Mouse (Mus musculus): Measurements from ENCODE around the gene Gm10073. TPM values are rescaled to one million over a fixed set of nuclear protein-coding genes. Genes with fewer than 3 reads are reported as not detected.
A peak's percentile ranks its signal among the peaks of the same experiment; 100 is the strongest.
"Not testable (repeated sequence)": the region's sequence is repeated elsewhere in the genome, so short reads cannot be mapped to it uniquely, and the experiment has no call there.

Gene Gm10073
- polyA plus RNA-seq, 1 experiment from 2014 or later, result 5.7 TPM

GRCm38 (mm10) chr8:106592458-106592857, 19.2 kb upstream of the Gm10073 start:
- WGBS, result 67% methylated on average over 3 of the region's 3 CpGs
- Histone ChIP-seq H3K9ac (no peak overlapping the region), H3K27ac (replicated peaks) (no peak overlapping the region), H3K36me3 (no peaks in the 10 kb centered on the region), H3K4me1 (replicated peaks) (no peaks in the 10 kb centered on the region), H3K4me3 (no peak overlapping the region), H3K4me2 (no peak overlapping the region), H3K9me3 (no peaks in the 10 kb centered on the region), H3K27me3 (no peaks in the 10 kb centered on the region)
- ATAC-seq (ENCODE audit: low FRiP score, low read depth), result no peak

GRCm38 (mm10) chr8:106588443-106589431, 15.5 kb upstream of the Gm10073 start:
- Histone ChIP-seq H3K27me3 (no peaks in the 10 kb centered on the region), H3K4me2 (no peak overlapping the region), H3K36me3 (no peaks in the 10 kb centered on the region), H3K9ac (no peak overlapping the region), H3K4me3 (no peak overlapping the region), H3K4me1 (replicated peaks) (no peaks in the 10 kb centered on the region), H3K27ac (replicated peaks) (no peak overlapping the region), H3K9me3 (no peaks in the 10 kb centered on the region)
- ATAC-seq (ENCODE audit: low FRiP score, low read depth), result no peak
- 74% methylated on average over 3 of the region's 3 CpGs for WGBS

GRCm38 (mm10) chr8:106586896-106587295, 13.6 kb upstream of the Gm10073 start:
- Histone ChIP-seq H3K27me3 (no peaks in the 10 kb centered on the region), H3K36me3 (no peaks in the 10 kb centered on the region), H3K4me3 (no peak overlapping the region), H3K27ac (replicated peaks) (no peak overlapping the region), H3K9ac (no peak overlapping the region), H3K4me2 (no peak overlapping the region), H3K4me1 (replicated peaks) (no peaks in the 10 kb centered on the region), H3K9me3 (no peaks in the 10 kb centered on the region)
- ATAC-seq (ENCODE audit: low FRiP score, low read depth), result no peak
- WGBS, result 80% methylated on average over 8 of the region's 8 CpGs

GRCm38 (mm10) chr8:106585671-106586037, 12.4 kb upstream of the Gm10073 start:
- Histone ChIP-seq H3K27ac (replicated peaks) (no peak overlapping the region), H3K27me3 (no peaks in the 10 kb centered on the region)

GRCm38 (mm10) chr8:106584942-106585670, 11.8 kb upstream of the Gm10073 start:
- no peaks in the 10 kb centered on the region for H3K36me3 ChIP-seq
- no peaks in the 10 kb centered on the region for H3K4me1 ChIP-seq (replicated peaks)
- H3K9me3 ChIP-seq, result no peaks in the 10 kb centered on the region
- ATAC-seq (ENCODE audit: low FRiP score, low read depth), result no peak
- H3K27me3 ChIP-seq, result no peaks in the 10 kb centered on the region
- no peak overlapping the region for H3K9ac ChIP-seq
- no peak overlapping the region for H3K4me2 ChIP-seq
- no peak overlapping the region for H3K4me3 ChIP-seq
- H3K27ac ChIP-seq (replicated peaks), result no peak overlapping the region
- 82% methylated on average over 11 of the region's 11 CpGs for WGBS

More at GRCm38 (mm10) chr8:106585671-106586037, 12.4 kb upstream of the Gm10073 start:
- Histone ChIP-seq H3K4me1 (replicated peaks) (no peaks in the 10 kb centered on the region), H3K9me3 (no peaks in the 10 kb centered on the region), H3K4me3 (no peak overlapping the region), H3K9ac (no peak overlapping the region), H3K36me3 (no peaks in the 10 kb centered on the region), H3K4me2 (no peak overlapping the region)
- ATAC-seq (ENCODE audit: low FRiP score, low read depth), result no peak
- WGBS, result 88% methylated on average over 3 of the region's 3 CpGs

GRCm38 (mm10) chr8:106581344-106582088, 8.3 kb upstream of the Gm10073 start:
- WGBS, result 77% methylated on average over 6 of the region's 6 CpGs
- ATAC-seq (ENCODE audit: low FRiP score, low read depth), result no peak

GRCm38 (mm10) chr8:106579510-106579909, 6.2 kb upstream of the Gm10073 start:
- H3K9ac ChIP-seq, result no peak overlapping the region
- no peak overlapping the region for H3K4me2 ChIP-seq
- no peaks in the 10 kb centered on the region for H3K9me3 ChIP-seq
- H3K27ac ChIP-seq (replicated peaks), result no peak overlapping the region
- H3K4me3 ChIP-seq, result no peak overlapping the region
- H3K27me3 ChIP-seq, result no peaks in the 10 kb centered on the region
- H3K36me3 ChIP-seq, result no peaks in the 10 kb centered on the region
- WGBS, result 71% methylated on average over 2 of the region's 2 CpGs
- ATAC-seq (ENCODE audit: low FRiP score, low read depth), result no peak
- H3K4me1 ChIP-seq (replicated peaks), result no peaks in the 10 kb centered on the region

More at GRCm38 (mm10) chr8:106581344-106582088, 8.3 kb upstream of the Gm10073 start:
- H3K9me3 ChIP-seq, result no peaks in the 10 kb centered on the region
- no peaks in the 10 kb centered on the region for H3K4me1 ChIP-seq (replicated peaks)
- H3K4me2 ChIP-seq, result no peak overlapping the region
- no peak overlapping the region for H3K27ac ChIP-seq (replicated peaks)
- no peaks in the 10 kb centered on the region for H3K36me3 ChIP-seq
- no peaks in the 10 kb centered on the region for H3K27me3 ChIP-seq
- H3K4me3 ChIP-seq, result no peak overlapping the region
- H3K9ac ChIP-seq, result no peak overlapping the region

- Histone ChIP-seq H3K9ac (no peak overlapping the region), H3K27me3 (no peaks in the 10 kb centered on the region), H3K4me3 (no peak overlapping the region), H3K36me3 (no peaks in the 10 kb centered on the region), H3K9me3 (no peaks in the 10 kb centered on the region), H3K4me1 (replicated peaks) (no peaks in the 10 kb centered on the region), H3K4me2 (no peak overlapping the region), H3K27ac (replicated peaks) (no peak overlapping the region)
- 44% methylated on average over 6 of the region's 6 CpGs for WGBS
- 0 out of 2 replicates have a peak, but pooled peaks have one; percentile 27 for ATAC-seq (ENCODE audit: low FRiP score, low read depth)
Observed at GRCm38 (mm10) chr8:106576849-106577555, 3.7 kb upstream of the Gm10073 start.

GRCm38 (mm10) chr8:106574283-106574682, 1.0 kb upstream of the Gm10073 start:
- no peak for ATAC-seq (ENCODE audit: low FRiP score, low read depth)
- 88% methylated on average over 4 of the region's 4 CpGs for WGBS
- Histone ChIP-seq H3K27ac (replicated peaks) (no peak overlapping the region), H3K4me3 (no peak overlapping the region), H3K9me3 (no peaks in the 10 kb centered on the region), H3K4me1 (replicated peaks) (no peaks in the 10 kb centered on the region), H3K4me2 (no peak overlapping the region), H3K9ac (no peak overlapping the region), H3K27me3 (no peaks in the 10 kb centered on the region), H3K36me3 (no peaks in the 10 kb centered on the region)

GRCm38 (mm10) chr8:106572175-106572574, 1.1 kb downstream of the Gm10073 start:
- not testable (repeated sequence) for H3K27me3 ChIP-seq; H3K9me3 ChIP-seq; H3K4me3 ChIP-seq; H3K4me1 ChIP-seq (replicated peaks); H3K9ac ChIP-seq; ATAC-seq (ENCODE audit: low FRiP score, low read depth); H3K36me3 ChIP-seq; H3K4me2 ChIP-seq; H3K27ac ChIP-seq (replicated peaks)
- WGBS, result 91% methylated on average over 1 of the region's 1 CpGs

GRCm38 (mm10) chr8:106571551-106572172, 1.6 kb downstream of the Gm10073 start:
- Histone ChIP-seq H3K4me3 (no peak overlapping the region), H3K27me3 (no peaks in the 10 kb centered on the region), H3K9me3 (no peaks in the 10 kb centered on the region), H3K27ac (replicated peaks) (no peak overlapping the region), H3K36me3 (no peaks in the 10 kb centered on the region), H3K9ac (no peak overlapping the region), H3K4me1 (replicated peaks) (no peaks in the 10 kb centered on the region), H3K4me2 (no peak overlapping the region)
- no peak for ATAC-seq (ENCODE audit: low FRiP score, low read depth)
- WGBS, result 90% methylated on average over 5 of the region's 5 CpGs
